Mouse (Mus musculus): Measurements from ENCODE around the gene Fam19a5.

DNA sequence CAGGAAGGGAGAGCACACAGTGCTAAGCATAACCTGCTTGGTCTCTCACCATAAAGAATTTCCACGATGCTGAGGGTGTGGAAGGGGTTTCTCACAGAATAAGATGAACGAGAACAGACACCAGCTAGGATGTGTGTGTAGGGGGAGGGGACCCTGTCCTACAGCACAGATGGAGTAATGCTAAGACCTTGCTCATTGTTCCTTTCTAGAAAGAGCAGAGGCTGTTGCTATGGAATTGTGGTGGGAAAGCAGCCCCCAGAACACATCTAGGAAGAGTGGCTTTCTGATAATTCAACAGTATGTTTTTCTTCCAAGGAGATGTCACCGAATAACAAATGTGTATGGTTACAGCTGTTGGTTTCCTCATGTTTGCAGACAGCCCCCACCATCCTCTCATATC lies 211.4 kb downstream of the Fam19a5 start:
- no peak for TF ChIP-seq POLR2A (IDR thresholded peaks at IDR 0.05; ENCODE audit: low read depth, low read length)
- TF ChIP-seq CTCF (IDR thresholded peaks at IDR 0.05; ENCODE audit: borderline replicate concordance, insufficient read depth, low read length), result no peak

Data from embryonic fibroblast, embryonic 13.5 days (primary cell).